Mouse (Mus musculus): ENCODE results near the gene Vamp5.

DNA sequence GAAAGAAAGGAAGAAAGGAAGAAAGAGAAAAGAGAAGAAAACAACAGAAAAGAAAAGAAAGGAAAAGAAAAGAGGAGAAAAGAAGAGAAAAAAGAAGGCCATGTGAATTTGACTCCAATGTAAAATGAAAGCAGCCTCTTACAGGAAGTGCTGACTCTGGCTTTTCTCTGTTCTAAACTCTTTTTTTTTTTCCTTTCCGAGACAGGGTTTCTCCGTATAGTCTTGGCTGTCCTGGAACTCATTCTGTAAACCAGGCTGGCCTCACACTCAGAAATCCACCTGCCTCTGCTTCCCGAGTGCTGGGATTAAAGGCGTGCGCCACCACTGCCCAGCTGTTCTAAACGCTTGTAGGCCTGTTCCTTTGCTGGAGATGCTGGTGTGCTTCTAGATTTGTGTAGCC is 2.2 kb upstream of the Vamp5 start:
- no peak for TF ChIP-seq CTCF (conservative IDR thresholded peaks at IDR 0.05 in 1 of 2, IDR thresholded peaks at IDR 0.05 in 1 of 2; ENCODE audit: low read depth in 2 of 2, low read length in 2 of 2)
- TF ChIP-seq MAFK (IDR thresholded peaks at IDR 0.05; ENCODE audit: insufficient replicate concordance, low read length): no peak
- no peak for TF ChIP-seq TCF12 (IDR thresholded peaks at IDR 0.05; ENCODE audit: low read depth, low read length)
- TF ChIP-seq ZKSCAN1 (IDR thresholded peaks at IDR 0.05; ENCODE audit: borderline replicate concordance, low read depth, low read length): no peak
- TF ChIP-seq USF1 (IDR thresholded peaks at IDR 0.05; ENCODE audit: low read depth, low read length): no peak
- TF ChIP-seq MXI1 (IDR thresholded peaks at IDR 0.05; ENCODE audit: low read depth, low read length): no peak
- no peak for TF ChIP-seq POLR2A (IDR thresholded peaks at IDR 0.05; ENCODE audit: low read depth, low read length)
- TF ChIP-seq MYC (IDR thresholded peaks at IDR 0.05; ENCODE audit: low read depth, low read length): no peak
- no peak for TF ChIP-seq CHD1 (IDR thresholded peaks at IDR 0.05; ENCODE audit: low read depth, low read length)
- TF ChIP-seq PAX5 (IDR thresholded peaks at IDR 0.05; ENCODE audit: low read length): no peak
- no peak for TF ChIP-seq KAT2A (IDR thresholded peaks at IDR 0.05; ENCODE audit: insufficient replicate concordance, low read length)
- TF ChIP-seq JUN (IDR thresholded peaks at IDR 0.05; ENCODE audit: insufficient read depth, low read depth, low read length): no peak
